Mouse (Mus musculus) midbrain, embryonic 14.5 days (tissue): ENCODE data around the gene Hoxc11. TPM values are rescaled to one million over a fixed set of nuclear protein-coding genes. Genes with fewer than 3 reads are reported as not detected.

Experiments used
- ATAC-seq: fragments of 200-750 bp; cut with Nextera tagmentation; 2 replicates; pipeline ENCODE4 v1.8.0; 2017; ENCODE audit warnings: moderate number of reproducible peaks, moderate library complexity; ENCODE audit not compliant: low FRiP score, low TSS enrichment
- DNase-seq: peaks from one replicate; pipeline ENCODE4 v3.0.0-alpha.2; 2015
- H3K27ac ChIP-seq: fragments of 300-500 bp; sonication (generic); replicated peaks from 2 replicates; pipeline ENCODE4 v1.5.1; 2014; ENCODE audit warnings: mild to moderate bottlenecking, low read depth, low read length, moderate library complexity
- H3K27me3 ChIP-seq: fragments of 300-500 bp; sonication (generic); 2 replicates; pipeline ENCODE4 v1.6.1; 2014; ENCODE audit warnings: low read length, control low read depth, mixed read lengths; ENCODE audit not compliant: control insufficient read depth, insufficient read depth
- H3K36me3 ChIP-seq: fragments of 300-500 bp; sonication (generic); 2 replicates; pipeline ENCODE4 v1.6.1; 2014; ENCODE audit warnings: low read length, control low read depth; ENCODE audit not compliant: control insufficient read depth, insufficient read depth
- H3K4me1 ChIP-seq: fragments of 300-500 bp; sonication (generic); 2 replicates; pipeline ENCODE4 v1.6.1; 2014; ENCODE audit warnings: mild to moderate bottlenecking, antibody characterized with exemption, low read length, control low read depth; ENCODE audit not compliant: control insufficient read depth, insufficient read depth
- H3K4me2 ChIP-seq: fragments of 300-500 bp; sonication (generic); 2 replicates; pipeline ENCODE4 v1.6.1; 2014; ENCODE audit warnings: mild to moderate bottlenecking, low read length, moderate library complexity
- H3K4me3 ChIP-seq: fragments of 300-500 bp; sonication (generic); replicated peaks from 2 replicates; pipeline ENCODE4 v1.5.1; 2014; ENCODE audit warnings: low read depth, low read length
- H3K9ac ChIP-seq: fragments of 300-500 bp; sonication (generic); replicated peaks from 2 replicates; pipeline ENCODE4 v1.6.1; 2014; ENCODE audit warnings: mild to moderate bottlenecking, low read length, moderate library complexity
- H3K9me3 ChIP-seq: fragments of 300-500 bp; sonication (generic); 2 replicates; pipeline ENCODE4 v1.6.1; 2016; ENCODE audit warnings: low read length, control low read depth, mixed read lengths; ENCODE audit not compliant: control insufficient read depth
- WGBS: fragments of 180-500 bp; shearing (Covaris S2); extraction: QIAGEN DNeasy Blood & Tissue Kit; methylation state at CpG from one replicate; pipeline ENCODE4 v1.1.7; 2014; 5-methylcytosine and 5-hydroxymethylcytosine counted together
- microRNA-seq: library from miRNA; unstranded; fragments of <30 nt; microRNA quantifications from one replicate; pipeline ENCODE4, GENCODE M21; 2016
- polyA plus RNA-seq: library from polyadenylated mRNA; unstranded; fragments of >200 nt; fragmentation: Nextera tagmentation; extraction: Ambion mirVana; gene quantifications from 2 replicates; pipeline ENCODE4 v1.2.1, GENCODE M21; 2014

Gene Hoxc11
- polyA plus RNA-seq, 1 experiment from 2014 or later = not detected

GRCm38 (mm10) chr15:103001370-103001769, 47.1 kb downstream of the Hoxc11 start:
- ATAC-seq = no peak
- Histone ChIP-seq H3K4me1 (no peaks in the 10 kb centered on the region), H3K4me2 (no peak overlapping the region), H3K4me3 (no peak overlapping the region), H3K9ac (no peak overlapping the region), H3K36me3 (no peaks in the 10 kb centered on the region), H3K27me3 (peaks cover 99% of the 10 kb centered on the region), H3K27ac (no peak overlapping the region), H3K9me3 (no peaks in the 10 kb centered on the region)
- WGBS = 13% methylated on average over 2 of the region's 2 CpGs
- no peak for DNase-seq

- Histone ChIP-seq H3K4me2 (no peak overlapping the region), H3K27me3 (peaks cover 99% of the 10 kb centered on the region), H3K4me3 (no peak overlapping the region), H3K36me3 (no peaks in the 10 kb centered on the region), H3K27ac (no peak overlapping the region), H3K4me1 (no peaks in the 10 kb centered on the region), H3K9ac (no peak overlapping the region), H3K9me3 (no peaks in the 10 kb centered on the region)
- DNase-seq (no peak), ATAC-seq (no peak)
- 11% methylated on average over 4 of the region's 4 CpGs for WGBS
These were observed 47.9 kb downstream of the Hoxc11 start for GRCm38 (mm10) chr15:103002156-103002555.

- H3K4me3 ChIP-seq = no peak overlapping the region
- no peaks in the 10 kb centered on the region for H3K9me3 ChIP-seq
- no peaks in the 10 kb centered on the region for H3K36me3 ChIP-seq
- peaks cover 99% of the 10 kb centered on the region for H3K27me3 ChIP-seq
- H3K9ac ChIP-seq = no peak overlapping the region
- ATAC-seq (no peak), DNase-seq (no peak)
- H3K4me2 ChIP-seq = no peak overlapping the region
- H3K4me1 ChIP-seq = no peaks in the 10 kb centered on the region
- WGBS = 2% methylated on average over 13 of the region's 13 CpGs
- no peak overlapping the region for H3K27ac ChIP-seq
These were observed 48.7 kb downstream of the Hoxc11 start for GRCm38 (mm10) chr15:103002821-103003448.

- H3K9ac ChIP-seq = no peak overlapping the region
- no peak for ATAC-seq
- WGBS = 1% methylated on average over 17 of the region's 17 CpGs
These were observed 51.1 kb downstream of the Hoxc11 start for GRCm38 (mm10) chr15:103005308-103005707.

GRCm38 (mm10) chr15:103005797-103006196, 51.6 kb downstream of the Hoxc11 start:
- DNase-seq (no peak), ATAC-seq (no peak)
- H3K27ac ChIP-seq = no peak overlapping the region
- no peak overlapping the region for H3K4me3 ChIP-seq
- WGBS = 3% methylated on average over 5 of the region's 5 CpGs
- no peaks in the 10 kb centered on the region for H3K4me1 ChIP-seq
- no peaks in the 10 kb centered on the region for H3K9me3 ChIP-seq
- no peak overlapping the region for H3K4me2 ChIP-seq
- H3K9ac ChIP-seq = no peak overlapping the region
- H3K36me3 ChIP-seq = no peaks in the 10 kb centered on the region
- peaks cover 100% of the 10 kb centered on the region for H3K27me3 ChIP-seq

More at GRCm38 (mm10) chr15:103005308-103005707, 51.1 kb downstream of the Hoxc11 start:
- Histone ChIP-seq H3K4me2 (no peak overlapping the region), H3K36me3 (no peaks in the 10 kb centered on the region), H3K27ac (no peak overlapping the region), H3K9me3 (no peaks in the 10 kb centered on the region), H3K27me3 (peaks cover 100% of the 10 kb centered on the region), H3K4me1 (no peaks in the 10 kb centered on the region), H3K4me3 (no peak overlapping the region)
- no peak for DNase-seq

GRCm38 (mm10) chr15:103006326-103006725, 52.1 kb downstream of the Hoxc11 start:
- DNase-seq (no peak), ATAC-seq (no peak)
- H3K9ac ChIP-seq = no peak overlapping the region
- H3K4me2 ChIP-seq = no peak overlapping the region
- peaks cover 100% of the 10 kb centered on the region for H3K27me3 ChIP-seq
- no peaks in the 10 kb centered on the region for H3K36me3 ChIP-seq
- H3K4me3 ChIP-seq = no peak overlapping the region
- no peak overlapping the region for H3K27ac ChIP-seq
- no peaks in the 10 kb centered on the region for H3K4me1 ChIP-seq
- H3K9me3 ChIP-seq = no peaks in the 10 kb centered on the region
- 3% methylated on average over 1 of the region's 1 CpGs for WGBS

Small RNAs within 50 kb of the gene (microRNA-seq; reads per million reads assigned to microRNA genes)
- gene Mir196a-2 = 0.73 reads per million

Other genes starting within 250 kb of the Hoxc11 start
- 30.6 and 36.5 TPM in 2 replicates for gene Calcoco1, start 232.2 kb upstream of the Hoxc11 start, polyA plus RNA-seq
- gene Hoxc13, start 33.3 kb upstream of the Hoxc11 start, polyA plus RNA-seq = not detected in 2 replicates
- gene Hoxc12, start 17.7 kb upstream of the Hoxc11 start, polyA plus RNA-seq = not detected in 2 replicates
- not detected in 2 replicates for gene Hoxc10, start 12.4 kb downstream of the Hoxc11 start, polyA plus RNA-seq
- gene Hoxc5, start 13.0 kb downstream of the Hoxc11 start, polyA plus RNA-seq = 0.12 TPM in 1 of 2 replicates, not detected in the other
- gene Hoxc9, start 22.0 kb downstream of the Hoxc11 start, polyA plus RNA-seq = not detected in 2 replicates
- gene Hoxc8, start 36.2 kb downstream of the Hoxc11 start, polyA plus RNA-seq = not detected in 2 replicates
- not detected in 2 replicates for gene Hoxc6, start 43.8 kb downstream of the Hoxc11 start, polyA plus RNA-seq
- gene Hoxc4, start 64.5 kb downstream of the Hoxc11 start, polyA plus RNA-seq = not detected in 2 replicates
- gene Smug1, start 212.7 kb downstream of the Hoxc11 start, polyA plus RNA-seq = 22.7 and 25.0 TPM in 2 replicates